Mouse (Mus musculus): ENCODE data around the gene Sdhd. TPM values are rescaled to one million over a fixed set of nuclear protein-coding genes. Genes with fewer than 3 reads are reported as not detected.

Gene Sdhd
- total RNA-seq, 2 experiments from 2014 or later, result 109 to 112 TPM

DNA sequence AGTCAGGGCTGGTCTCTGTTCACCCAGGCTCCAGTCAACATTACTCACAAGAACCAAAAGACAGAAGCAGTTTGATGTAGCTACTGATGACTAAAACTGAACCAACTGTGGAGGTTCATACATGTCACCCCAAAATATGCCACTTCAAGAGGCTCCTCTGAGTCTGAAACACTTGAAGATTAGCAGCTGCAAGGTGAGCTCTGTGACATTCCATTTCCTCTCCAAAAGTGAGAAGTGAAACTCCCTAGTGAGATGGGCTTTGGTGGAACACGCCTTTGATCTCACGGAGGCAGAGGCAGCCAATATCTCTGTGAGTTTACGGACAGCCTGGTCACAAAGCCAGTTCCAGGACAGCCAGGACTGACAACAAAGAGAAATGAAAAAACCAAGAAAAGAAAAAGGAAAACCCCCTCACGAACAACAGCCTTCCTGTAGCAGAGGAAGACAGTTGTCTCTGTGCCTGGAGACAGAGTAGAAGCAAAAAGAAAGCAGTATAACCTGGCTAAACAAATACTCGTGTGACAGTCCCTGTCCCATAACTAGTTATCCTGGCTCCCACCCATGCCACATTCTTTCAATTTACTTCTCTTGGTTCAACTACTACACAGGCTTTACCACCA, 55.6 kb downstream of the Sdhd start:
- no peak for DNase-seq (ENCODE audit: low spot score in 2 of 2)
- no peak for TF ChIP-seq CTCF (conservative IDR thresholded peaks at IDR 0.05)
- H3K27ac ChIP-seq, result no peak overlapping the region
- no peak overlapping the region for H3K4me3 ChIP-seq

Other genes with a start within 250 kb of the Sdhd start
- not detected for gene Plet1, start 109.3 kb downstream of the Sdhd start, total RNA-seq (2021)
- gene Pts, start 75.1 kb downstream of the Sdhd start, total RNA-seq (2021), result 10 to 100 TPM; 36.5 to 42.5 TPM
- gene Il18, start 49.0 kb downstream of the Sdhd start, total RNA-seq (2021), result 10 to 100 TPM; 25.3 to 25.9 TPM
- 1 to 10 TPM; 3.8 to 3.9 TPM for gene Bco2, start 48.6 kb downstream of the Sdhd start, total RNA-seq (2021)
- not detected for gene Tex12, start 42.5 kb downstream of the Sdhd start, total RNA-seq (2021)
- 100 to 1,000 TPM; 206 to 234 TPM for gene Timm8b, start 98 bp upstream of the Sdhd start, total RNA-seq (2021)
- 1 to 10 TPM; 2.3 to 2.7 TPM for gene Pih1d2, start 13.5 kb upstream of the Sdhd start, total RNA-seq (2021)
- 10 to 100 TPM; 20.8 to 22.1 TPM for gene Nkapd1, start 13.7 kb upstream of the Sdhd start, total RNA-seq (2021)
- gene Dlat, start 56.0 kb upstream of the Sdhd start, total RNA-seq (2021), result 100 to 1,000 TPM; 131 to 136 TPM
- gene Dixdc1, start 135.7 kb upstream of the Sdhd start, total RNA-seq (2021), result 10 to 100 TPM; 80.1 to 87.4 TPM
- 1 to 10 TPM in 1 of 2 experiments, under 1 TPM in 1; 0.87 to 1.9 TPM for gene 2310030G06Rik, start 142.7 kb upstream of the Sdhd start, total RNA-seq (2021)
- 100 to 1,000 TPM; 117 to 119 TPM for gene Cryab, start 147.5 kb upstream of the Sdhd start, total RNA-seq (2021)
- under 1 TPM; 0.51 to 0.79 TPM for gene Hspb2, start 148.5 kb upstream of the Sdhd start, total RNA-seq (2021)
- gene Fdxacb1, start 164.4 kb upstream of the Sdhd start, total RNA-seq (2021), result 1 to 10 TPM; 5.5 to 6.3 TPM
- 10 to 100 TPM; 29.0 to 31.1 TPM for gene Alg9, start 171.2 kb upstream of the Sdhd start, total RNA-seq (2021)
- 10 to 100 TPM; 29.6 to 30.2 TPM for gene 1110032A03Rik, start 171.7 kb upstream of the Sdhd start, total RNA-seq (2021)
- gene Ppp2r1b, start 241.5 kb upstream of the Sdhd start, total RNA-seq (2021), result 10 to 100 TPM; 14.9 to 18.1 TPM